Mouse (Mus musculus): Measurements from ENCODE around the gene Il1rl2.

GRCm38 (mm10) chr1:40278720-40279119 is 45.7 kb upstream of the Il1rl2 start:
- no peak for TF ChIP-seq CTCF (IDR thresholded peaks at IDR 0.05; ENCODE audit: control insufficient read depth, insufficient read depth, low read length)
- TF ChIP-seq POLR2A (IDR thresholded peaks at IDR 0.05; ENCODE audit: borderline replicate concordance, control insufficient read depth, low read depth, low read length): no peak

All from bone marrow, adult 2 months (tissue).